Mouse (Mus musculus) 3T3-L1 (cell line): ENCODE results near the gene Ntsr2.

Source experiments
- DNase-seq: peaks from one replicate; pipeline ENCODE4 v3.0.0-alpha.2; 2015; ENCODE audit warnings: low read depth, low spot score

Gene Ntsr2

DNA sequence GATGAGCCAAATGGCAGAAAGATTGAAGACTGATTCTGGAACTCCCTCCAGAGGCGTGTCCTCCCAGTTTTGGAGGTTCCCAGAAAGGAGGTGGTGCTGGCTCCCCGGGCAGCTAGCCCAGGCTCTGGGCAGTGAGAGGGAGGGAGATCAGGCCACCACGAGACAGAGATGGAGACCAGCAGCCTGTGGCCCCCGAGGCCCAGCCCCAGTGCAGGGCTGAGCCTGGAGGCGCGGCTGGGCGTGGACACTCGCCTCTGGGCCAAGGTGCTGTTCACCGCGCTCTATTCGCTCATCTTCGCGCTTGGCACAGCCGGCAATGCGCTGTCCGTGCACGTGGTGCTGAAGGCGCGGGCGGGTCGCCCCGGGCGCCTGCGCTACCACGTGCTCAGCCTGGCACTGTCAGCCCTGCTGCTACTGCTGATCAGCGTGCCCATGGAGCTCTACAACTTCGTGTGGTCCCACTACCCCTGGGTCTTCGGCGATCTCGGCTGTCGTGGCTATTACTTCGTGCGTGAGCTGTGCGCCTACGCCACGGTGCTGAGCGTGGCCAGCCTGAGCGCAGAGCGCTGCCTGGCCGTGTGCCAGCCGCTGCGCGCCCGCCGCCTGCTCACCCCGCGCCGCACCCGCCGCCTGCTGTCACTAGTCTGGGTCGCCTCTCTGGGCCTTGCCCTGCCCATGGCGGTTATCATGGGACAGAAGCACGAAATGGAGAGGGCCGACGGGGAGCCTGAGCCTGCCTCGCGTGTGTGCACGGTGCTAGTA lies at the start of gene Ntsr2:
Ntsr2 (plus strand) TSS at position 51 of the 762 bp plus-strand sequence.
- DNase-seq: no peak

DNA sequence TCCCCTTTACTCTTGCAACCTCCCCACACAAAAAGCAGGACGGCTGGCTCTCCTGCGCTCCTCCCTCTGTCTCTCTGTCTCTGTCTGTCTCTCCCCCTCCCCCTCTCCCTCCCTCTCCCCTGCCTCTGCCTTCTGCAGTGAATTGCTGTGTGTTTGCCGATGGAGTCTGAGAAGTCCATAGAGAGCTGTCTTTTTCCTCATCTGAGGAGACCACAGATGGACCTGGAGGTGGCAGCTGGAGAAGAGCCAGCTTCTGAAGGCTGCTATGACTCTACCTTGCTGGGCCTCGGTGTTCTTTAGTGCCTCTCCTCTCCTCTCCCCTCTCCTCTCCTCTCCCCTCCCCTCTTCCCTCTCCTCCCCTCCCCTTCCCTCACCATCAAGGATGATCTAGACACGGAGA lies 47.6 kb upstream of the Ntsr2 start:
- no peak for DNase-seq

DNA sequence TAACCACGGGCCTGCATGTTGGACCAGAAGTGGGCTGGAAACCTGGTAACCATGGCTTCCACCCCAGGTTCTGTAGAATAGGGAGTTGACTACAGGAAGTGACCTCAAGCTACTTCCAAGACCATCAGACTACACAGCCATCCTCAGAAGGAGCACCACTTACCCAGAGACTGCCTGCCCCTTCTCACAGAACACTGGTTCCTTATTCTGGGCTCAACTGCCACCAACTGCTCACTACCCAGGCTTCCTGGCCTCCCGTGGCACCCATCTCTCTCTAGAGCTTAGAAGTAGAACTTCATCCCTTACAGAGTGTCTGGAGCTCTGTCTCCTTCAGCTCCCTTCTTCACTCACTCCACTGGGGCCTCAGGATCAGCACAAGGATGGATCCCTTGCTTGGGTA lies 42.2 kb upstream of the Ntsr2 start, which contains the start of gene Lpin1:
Lpin1 (minus strand) TSS at position 31 of the 400 bp plus-strand sequence.
- DNase-seq: no peak

DNA sequence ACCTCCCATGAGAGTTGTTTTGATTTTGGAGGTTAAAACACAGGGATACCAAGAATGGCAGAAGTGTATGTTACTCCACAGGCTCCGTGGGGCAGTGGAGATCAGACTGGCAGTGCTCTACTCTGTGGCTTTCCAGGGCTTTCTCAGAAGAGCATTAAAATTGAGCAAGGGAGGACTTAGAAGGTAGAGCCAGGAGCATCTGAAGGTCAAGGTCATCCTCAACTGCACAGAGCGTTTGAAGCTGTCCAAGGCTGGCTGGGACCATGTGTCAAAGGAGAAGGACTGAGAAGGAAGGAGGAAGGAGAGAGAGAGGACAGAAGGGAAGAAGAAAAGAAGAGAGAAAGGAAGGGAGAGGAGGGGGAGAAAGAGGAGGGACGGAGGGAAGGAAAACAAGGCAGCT lies 38.6 kb upstream of the Ntsr2 start:
- no peak for DNase-seq

DNA sequence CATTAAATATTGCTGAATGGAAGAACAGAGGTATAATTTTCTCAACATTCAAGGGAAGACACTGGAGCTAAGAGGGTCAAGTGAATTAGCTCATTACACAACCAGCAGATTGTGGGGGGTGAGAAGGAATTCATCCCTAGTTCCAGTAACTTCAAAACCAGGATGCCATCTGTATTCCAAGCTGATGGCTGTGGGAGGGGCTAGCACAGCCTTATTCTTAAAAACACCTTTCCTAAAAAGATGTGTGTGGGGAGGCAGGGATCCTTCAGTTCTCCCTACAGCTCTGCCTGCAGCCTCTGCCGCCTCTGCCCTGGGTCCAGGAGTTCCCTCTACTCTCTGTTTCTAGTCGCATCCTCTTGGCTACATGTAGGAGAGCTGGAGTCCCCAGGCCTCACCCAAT lies 37.4 kb upstream of the Ntsr2 start:
- no peak for DNase-seq

DNA sequence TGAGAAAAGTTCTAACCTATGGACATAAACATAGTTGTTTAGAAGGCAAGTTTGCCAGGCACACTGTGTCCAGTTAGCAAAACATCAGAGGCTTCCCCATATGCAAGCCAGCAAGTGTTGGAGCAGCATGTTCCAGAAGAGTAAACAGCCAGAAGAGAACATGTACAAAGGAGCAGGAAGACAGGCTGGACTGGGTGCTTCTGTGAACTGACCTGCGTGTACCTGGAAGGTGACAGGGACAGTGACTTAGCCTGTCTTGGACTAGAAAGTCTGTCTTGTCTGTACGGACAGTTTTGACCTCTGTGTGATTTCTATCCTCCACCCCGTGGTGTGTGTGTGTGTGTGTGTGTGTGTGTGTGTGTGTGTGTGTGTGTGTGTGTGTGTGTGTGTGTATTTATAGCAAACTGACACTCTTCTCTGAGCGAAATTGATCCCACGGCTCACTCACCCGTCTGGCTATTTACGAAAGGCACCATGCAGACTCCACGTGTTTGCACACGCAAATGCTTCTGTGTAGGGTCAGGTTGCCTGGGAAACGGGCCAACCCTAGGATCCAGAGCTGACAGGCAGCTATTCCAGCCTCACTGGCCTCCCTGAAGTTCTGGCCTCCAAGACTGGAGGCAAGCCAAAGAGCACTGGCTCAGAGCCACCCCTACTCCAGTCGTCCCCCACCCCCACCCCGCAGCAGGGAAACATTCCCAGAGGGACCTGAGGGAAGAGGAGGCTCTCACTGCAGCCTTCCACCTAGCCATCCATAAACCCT lies 34.5 kb upstream of the Ntsr2 start:
- peak; percentile 80 for DNase-seq

DNA sequence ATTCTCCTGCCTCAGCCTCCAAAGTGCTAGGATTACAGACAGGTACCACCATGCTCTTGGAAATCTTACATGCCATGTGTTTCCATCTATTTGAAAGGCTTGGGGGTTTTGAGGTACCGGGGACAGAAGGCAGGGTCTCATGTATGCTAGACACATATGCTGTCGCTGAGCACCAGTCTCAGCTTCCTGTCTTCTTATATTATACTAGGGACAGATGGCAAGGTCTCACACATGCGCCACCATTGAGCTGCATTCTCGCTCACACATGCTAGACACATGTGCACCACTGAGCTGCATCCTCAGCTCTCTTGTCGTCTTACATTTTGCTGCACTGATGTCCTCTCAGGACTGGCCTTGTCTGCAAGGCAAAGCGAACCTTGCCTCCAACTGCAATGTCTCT lies 33.7 kb upstream of the Ntsr2 start:
- DNase-seq: peak; percentile 13

DNA sequence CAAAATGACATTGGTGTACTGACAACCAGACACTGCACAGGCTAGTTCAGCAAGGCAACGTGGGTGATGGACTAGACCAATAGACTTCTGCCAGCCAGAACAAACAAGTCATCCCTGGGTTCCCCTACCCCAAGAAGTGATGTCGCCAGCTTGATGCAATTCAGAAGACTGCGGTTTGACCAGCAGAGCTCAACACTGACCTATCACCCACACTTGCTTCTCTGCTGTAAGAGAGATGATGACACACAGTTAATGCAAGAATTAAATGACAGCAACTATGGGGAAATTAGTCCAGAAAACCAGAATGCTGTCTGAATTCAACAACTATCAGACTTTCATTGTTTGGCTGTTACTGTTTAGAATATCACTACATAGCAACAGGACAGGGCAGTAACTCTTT lies 33.0 kb upstream of the Ntsr2 start:
- peak; percentile 66 for DNase-seq

DNA sequence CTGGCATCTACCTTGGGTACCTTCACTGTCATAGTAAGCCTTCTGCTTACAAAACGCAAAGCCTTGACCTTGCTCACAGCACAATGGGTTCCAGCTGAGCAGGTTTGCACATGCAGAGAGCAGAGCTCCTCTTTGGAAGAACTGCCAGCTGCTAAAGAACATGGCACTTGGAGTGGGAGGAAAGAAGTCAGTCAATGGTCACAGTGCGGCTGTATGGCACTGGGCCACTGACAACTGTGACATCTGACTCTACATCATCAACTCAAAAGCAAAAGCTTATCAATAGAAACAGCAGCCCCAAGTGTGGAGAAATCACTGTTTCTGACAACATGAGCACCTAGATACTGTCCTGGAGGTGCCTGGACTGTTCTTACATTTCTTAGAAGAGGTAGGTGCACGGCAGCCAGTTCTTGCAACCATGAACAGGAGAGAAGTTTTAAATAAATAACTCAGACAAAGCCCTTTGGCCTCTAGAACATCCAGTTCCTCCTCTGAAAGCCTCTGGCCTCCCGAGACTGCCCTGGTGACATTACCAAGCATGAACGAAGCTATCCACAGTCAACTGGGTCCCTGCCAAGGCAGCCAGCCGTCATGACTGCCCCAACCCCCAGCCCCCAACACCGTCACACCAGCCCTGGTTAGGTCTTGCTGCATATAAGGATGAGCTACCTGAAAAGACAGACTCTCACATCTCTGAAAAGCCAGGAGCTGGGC lies 22.9 kb upstream of the Ntsr2 start:
- DNase-seq: no peak

DNA sequence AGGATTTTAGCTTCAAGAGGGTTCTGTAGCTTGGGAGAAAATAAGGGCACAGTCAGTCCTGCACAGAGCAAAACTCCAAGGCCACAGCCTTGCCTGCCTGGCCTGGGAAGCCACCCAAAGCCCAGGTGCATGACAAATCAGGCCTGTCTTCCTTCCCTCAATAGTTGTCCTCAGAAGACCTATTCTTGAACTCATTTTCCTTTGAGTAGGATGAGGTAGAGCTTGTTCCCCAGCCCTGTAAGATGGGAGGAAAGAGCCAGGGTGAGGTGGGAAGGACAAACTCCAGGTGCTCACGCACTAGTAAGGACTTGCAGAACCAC lies 22.4 kb upstream of the Ntsr2 start:
- DNase-seq: no peak

DNA sequence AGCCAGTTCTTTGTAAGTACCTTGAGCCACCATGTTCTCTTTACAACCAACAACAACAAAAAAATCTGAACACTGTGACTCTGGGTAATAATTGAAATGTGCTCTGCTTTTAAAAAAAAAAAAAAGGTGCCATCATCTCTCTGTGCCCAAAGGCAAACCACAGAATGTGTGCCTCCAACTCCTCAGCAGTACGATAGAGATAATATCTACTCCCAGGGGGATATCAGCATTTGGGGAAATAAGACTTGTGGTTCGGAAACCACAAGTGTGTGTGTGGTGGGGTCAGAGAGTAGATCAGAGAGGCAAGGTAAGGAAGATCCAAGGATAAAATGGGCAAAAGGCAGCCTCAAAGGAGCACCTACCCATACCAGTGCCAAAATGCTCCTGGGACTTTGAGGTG lies 21.8 kb upstream of the Ntsr2 start:
- DNase-seq: peak; percentile 19

DNA sequence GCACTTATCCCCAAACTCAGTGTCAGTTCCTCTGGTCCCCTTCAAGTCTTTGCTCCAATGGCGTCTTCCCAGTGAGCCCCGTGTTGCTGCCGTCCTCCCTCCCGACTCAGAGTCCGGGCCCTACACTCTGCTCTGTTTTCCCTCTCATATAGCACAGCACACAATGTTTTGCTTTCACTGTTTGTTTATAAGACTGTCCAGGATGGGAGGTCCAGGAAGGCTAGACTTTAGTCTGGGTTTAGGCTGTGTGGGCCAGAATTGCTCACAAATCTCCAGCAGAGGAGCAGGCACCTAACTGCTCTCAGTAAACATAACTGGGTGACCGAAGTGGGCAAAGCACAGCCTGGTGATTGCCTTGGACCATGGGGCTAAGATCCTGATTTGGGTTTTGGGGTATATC lies 19.9 kb upstream of the Ntsr2 start:
- DNase-seq: no peak

DNA sequence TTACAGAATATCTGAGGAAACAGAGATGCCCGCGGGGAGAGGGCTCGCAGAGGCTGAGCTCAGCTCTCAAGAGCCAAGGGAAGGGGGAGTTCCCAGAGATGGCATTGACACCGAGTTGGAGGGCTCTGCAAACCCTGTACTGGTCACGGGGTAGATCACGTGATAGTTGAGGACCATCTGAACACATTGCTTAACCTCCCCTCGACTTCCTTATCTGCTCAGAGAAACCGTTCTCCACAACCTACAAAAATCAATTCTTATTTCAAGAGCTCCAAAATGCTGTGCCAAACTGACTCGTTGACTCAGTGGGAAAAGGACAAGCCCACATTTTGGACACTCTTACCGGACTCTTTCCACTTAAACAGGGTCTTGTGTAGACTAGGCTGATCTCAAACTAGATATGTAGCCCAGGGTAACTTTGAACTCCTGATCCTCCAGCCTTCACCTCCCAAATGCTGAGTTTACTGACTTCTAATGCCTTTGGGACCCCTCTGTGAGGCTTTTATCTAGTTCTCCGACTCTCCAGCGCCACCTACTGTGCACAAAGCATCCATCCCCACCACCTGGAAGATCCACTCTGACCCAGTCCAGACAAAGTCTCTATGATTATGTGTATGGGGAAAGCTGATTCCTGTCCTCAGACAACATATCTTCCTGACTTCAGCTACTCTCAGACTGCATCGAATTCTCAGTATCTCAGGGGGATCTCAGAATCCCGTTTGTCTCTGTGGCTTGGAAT lies 18.9 kb upstream of the Ntsr2 start:
- peak; percentile 64 for DNase-seq

DNA sequence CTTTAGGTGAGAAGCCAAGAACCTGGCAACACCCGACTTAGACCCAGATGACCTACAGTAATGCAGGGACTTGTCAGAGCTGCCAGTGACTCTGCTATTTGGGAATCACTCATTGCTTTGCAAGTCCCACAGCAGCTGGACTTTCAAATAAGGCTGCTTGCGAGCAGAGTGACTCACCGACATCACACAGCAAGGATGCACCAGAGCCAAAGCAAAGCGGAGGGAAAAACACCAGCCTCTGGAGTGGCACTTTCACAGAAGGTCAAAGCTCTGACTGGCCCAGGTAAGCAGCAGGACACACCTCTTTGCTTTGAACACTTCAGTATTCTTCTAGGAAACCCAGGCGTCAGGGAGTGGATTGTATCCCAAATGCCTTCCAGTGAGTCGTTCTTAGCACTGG lies 17.4 kb upstream of the Ntsr2 start:
- peak; percentile 49 for DNase-seq

DNA sequence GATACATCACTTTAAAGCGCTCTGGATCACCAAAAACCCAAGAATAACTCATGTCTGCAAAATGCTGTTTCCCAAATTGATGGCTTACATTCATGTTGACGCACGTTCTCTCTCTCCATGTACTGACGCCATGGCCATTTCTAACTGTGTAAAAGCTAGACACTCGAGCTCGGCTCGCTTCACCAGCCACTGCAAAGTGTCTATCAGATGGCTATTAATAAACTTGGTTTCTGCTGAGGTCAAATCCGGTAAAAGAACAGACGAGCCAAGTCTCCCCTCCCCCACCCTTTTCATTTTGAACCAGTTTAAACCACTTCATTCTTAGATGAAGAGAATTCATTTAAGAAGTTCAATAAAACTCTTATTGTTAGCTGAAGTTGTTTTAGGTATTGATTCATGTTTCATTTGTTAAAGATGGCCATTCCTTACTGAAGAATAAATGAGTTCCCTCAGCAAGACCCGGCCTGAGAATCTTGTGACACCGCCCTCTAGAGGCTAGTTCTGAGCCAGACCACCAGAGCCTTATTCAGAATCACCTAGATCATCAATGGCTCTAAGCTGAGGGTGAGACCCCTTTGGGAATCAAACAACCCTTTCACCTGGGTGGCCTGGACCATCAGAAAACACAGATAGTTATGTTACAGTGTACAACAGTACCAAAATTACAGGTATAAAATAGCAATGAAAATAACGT lies 14.0 kb upstream of the Ntsr2 start:
- DNase-seq: no peak

DNA sequence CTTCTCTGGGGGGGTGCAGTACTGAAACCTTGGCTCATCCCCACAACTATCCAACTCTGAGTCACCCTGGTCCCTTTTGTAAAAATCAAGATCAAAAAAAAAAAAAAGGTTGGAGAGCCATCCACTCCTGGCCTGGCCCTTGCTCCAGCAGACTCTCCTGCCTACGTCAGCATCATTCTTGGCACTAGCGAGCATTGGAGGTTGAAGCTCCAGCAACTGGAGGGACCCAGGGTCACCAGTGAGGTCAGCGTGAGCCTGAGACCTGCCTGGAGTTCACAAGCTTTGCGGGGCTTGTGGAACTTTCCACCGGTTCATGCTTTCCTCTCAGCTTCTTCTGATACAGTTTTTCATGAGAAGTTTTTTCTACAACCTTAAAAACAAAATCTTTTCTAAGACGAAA lies 13.1 kb upstream of the Ntsr2 start:
- DNase-seq: no peak

DNA sequence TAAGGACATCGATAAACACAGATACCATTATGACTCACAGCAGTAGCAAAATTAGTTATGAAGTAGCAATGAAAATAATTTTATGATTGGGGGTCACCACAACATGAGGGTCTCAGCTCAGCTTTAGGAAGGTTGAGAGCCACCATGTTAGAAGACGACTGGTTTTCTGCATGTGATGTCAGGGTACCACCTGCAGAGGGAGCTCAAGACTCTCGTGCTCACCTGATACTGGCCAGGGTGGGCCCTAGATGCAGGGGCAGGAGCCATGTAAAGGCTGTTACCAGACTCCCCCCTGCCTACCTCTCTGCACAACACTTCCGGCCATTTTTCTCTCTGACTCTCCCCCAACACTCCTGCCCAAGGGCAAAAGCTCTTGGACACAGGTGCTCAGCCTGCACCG lies 11.2 kb upstream of the Ntsr2 start:
- DNase-seq: no peak

DNA sequence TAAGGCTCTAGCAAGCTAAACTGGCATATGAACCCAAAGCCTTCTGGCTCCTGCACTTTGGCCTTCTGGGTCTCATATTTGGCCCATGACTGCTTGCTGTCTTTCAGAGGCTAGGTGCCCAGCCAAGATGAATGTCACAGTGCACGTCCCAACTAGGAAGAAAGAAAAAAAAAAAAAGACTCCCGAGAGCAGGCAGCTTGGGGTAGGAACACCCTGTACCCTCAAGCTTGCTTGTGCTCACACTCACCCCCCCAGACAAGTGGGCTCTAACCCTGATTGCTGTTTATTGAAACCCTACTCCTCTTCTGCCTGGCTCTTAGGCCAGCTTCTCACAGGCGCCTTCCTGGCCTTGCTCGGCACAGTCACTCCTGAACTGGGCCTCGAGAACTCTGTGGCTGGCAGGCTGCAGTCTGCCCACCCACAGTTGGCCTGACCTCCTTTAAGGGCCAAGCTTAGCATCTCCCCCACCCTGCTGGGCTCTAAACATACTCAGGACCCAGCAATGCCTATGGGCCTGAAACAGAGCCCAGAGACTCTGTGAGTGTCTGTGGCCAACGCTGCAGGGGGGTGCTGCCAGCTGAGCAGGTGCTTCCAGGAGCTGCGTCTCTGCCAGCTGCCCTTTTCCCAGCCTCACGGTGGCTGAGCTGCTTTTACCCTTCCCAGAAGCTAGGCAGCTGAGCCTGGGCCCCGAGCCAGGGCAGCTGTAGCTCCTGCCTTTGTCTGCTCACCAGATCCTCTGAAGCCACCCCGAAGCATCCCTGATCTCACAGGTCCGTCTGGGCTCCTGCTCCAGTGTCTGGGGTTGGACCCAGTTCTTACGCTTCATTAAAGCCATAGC lies 9.5 kb upstream of the Ntsr2 start:
- DNase-seq: no peak

DNA sequence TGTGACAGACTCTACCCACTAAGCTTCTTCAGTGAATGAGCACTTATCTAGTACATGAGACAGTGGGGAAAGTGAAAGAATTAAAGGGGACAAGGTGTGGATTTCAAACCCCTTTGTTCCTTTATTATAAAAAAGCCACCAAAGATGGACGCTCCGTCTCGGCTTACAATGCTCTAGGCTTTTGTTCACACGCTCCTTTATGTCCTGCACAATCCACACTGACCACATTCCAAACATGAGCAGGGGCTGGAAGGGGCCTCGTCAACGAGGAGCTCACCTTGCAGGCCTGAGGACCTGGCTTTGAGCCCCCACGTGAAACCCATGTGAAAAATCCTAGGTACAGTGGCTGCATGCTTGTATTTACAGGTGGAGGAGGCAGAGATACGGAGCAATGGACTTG lies 8.5 kb upstream of the Ntsr2 start:
- DNase-seq: no peak

DNA sequence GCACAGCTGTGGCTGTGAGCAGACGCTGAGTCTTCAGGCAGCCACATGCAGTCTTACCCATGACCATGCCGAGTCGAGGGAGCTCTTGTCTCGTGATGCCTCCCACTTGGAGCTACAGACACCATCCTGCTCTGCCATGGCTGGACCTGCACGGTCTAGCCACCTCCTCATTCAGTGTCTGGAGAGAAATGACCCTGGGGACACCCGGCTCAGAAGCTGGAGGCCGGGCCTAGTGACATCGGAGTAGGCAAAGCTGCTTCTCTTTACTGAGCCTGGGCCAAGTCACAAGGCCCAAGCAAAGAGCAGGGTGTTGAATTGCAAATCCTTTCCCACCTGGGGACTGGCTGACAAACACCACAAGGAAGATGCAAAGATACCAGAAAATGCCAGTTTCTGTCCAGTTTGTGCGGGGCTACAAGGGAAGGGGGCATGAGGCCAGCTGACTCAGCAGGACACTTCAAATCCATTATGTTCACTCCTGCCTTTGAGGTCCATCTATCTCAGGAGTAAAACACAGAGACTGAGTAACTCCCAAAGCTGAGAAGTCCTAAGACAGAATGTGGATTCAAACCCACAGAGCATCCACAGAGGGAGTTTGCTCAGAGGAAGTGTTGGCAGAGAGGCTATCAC lies 6.3 kb upstream of the Ntsr2 start:
- no peak for DNase-seq
